Mouse (Mus musculus): ENCODE measurements at regions not wholly inside any gene's neighbourhood (a gene's known extent, or its start where the extent isn't known, plus 50 kb on each side); places are given as distances from the start of the nearest gene placed in this dataset.

DNA sequence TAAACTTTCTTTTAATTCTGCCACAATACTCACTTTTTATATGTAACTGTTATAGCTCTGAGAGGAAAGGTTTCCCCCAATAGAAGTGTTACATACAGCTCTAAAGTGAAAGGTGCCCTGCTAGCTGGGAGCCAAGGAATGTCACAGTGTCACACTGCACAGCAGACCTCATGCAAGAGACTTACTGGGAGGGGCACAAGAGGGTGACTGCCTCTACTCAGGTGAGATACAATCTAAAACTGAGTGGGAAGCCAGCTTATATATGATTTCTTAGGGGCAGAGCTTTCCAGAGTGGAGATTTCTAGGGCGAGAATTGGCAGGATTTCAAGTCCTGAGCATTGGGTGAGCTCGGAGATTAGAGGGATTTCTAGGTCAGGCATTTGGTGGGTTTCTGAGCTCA, 99.1 kb downstream of the Gpr65 start:
- Histone ChIP-seq H3K4me3 (ENCODE audit: low read depth, low read length) (no peak overlapping the region), H3K36me3 (ENCODE audit: control insufficient read depth, insufficient read depth, low read length) (no peaks in the 10 kb centered on the region), H3K4me1 (ENCODE audit: control insufficient read depth, insufficient read depth, low read length) (no peaks in the 10 kb centered on the region), H3K4me2 (no peak overlapping the region), H3K9me3 (ENCODE audit: control insufficient read depth, low read length) (no peaks in the 10 kb centered on the region), H3K9ac (ENCODE audit: low read length) (no peak overlapping the region), H3K27me3 (ENCODE audit: control insufficient read depth, insufficient read depth, low read length) (no peaks in the 10 kb centered on the region), H3K27ac (ENCODE audit: low read depth, low read length) (no peak overlapping the region)
- peak; percentile 77 for DNase-seq (ENCODE audit: low spot score, missing footprints)
- ATAC-seq (ENCODE audit: low FRiP score) = no peak
- 88% methylated on average over 2 of the region's 2 CpGs for WGBS

GRCm38 (mm10) chr12:98370771-98371170, 102.3 kb downstream of the Gpr65 start:
- H3K27ac ChIP-seq (ENCODE audit: low read depth, low read length) = no peak overlapping the region
- no peaks in the 10 kb centered on the region for H3K27me3 ChIP-seq (ENCODE audit: control insufficient read depth, insufficient read depth, low read length)
- DNase-seq (ENCODE audit: low spot score, missing footprints) = no peak
- H3K4me3 ChIP-seq (ENCODE audit: low read depth, low read length) = no peak overlapping the region
- no peaks in the 10 kb centered on the region; the same call in 1 of the 2 replicates for H3K4me1 ChIP-seq (ENCODE audit: control insufficient read depth, insufficient read depth, low read length)
- ATAC-seq (ENCODE audit: low FRiP score) = no peak
- no peaks in the 10 kb centered on the region for H3K36me3 ChIP-seq (ENCODE audit: control insufficient read depth, insufficient read depth, low read length)
- no peaks in the 10 kb centered on the region for H3K9me3 ChIP-seq (ENCODE audit: control insufficient read depth, low read length)
- no peak overlapping the region for H3K9ac ChIP-seq (ENCODE audit: low read length)
- H3K4me2 ChIP-seq = no peak overlapping the region
- 77% methylated on average over 3 of the region's 3 CpGs for WGBS

- 93% methylated on average over 7 of the region's 7 CpGs for WGBS
- Histone ChIP-seq H3K4me1 (ENCODE audit: control insufficient read depth, insufficient read depth, low read length) (no peaks in the 10 kb centered on the region; the same call in 1 of the 2 replicates), H3K36me3 (ENCODE audit: control insufficient read depth, insufficient read depth, low read length) (no peaks in the 10 kb centered on the region), H3K27ac (ENCODE audit: low read depth, low read length) (no peak overlapping the region), H3K27me3 (ENCODE audit: control insufficient read depth, insufficient read depth, low read length) (no peaks in the 10 kb centered on the region), H3K4me3 (ENCODE audit: low read depth, low read length) (no peak overlapping the region), H3K9ac (ENCODE audit: low read length) (no peak overlapping the region), H3K9me3 (ENCODE audit: control insufficient read depth, low read length) (no peaks in the 10 kb centered on the region), H3K4me2 (no peak overlapping the region)
- ATAC-seq (ENCODE audit: low FRiP score) = no peak
- no peak for DNase-seq (ENCODE audit: low spot score, missing footprints)
Observed at GRCm38 (mm10) chr12:98375214-98375910, 106.9 kb downstream of the Gpr65 start.
